Mouse (Mus musculus) midbrain, embryonic 11.5 days (tissue): Measurements from ENCODE around the gene Wnt7b. TPM values are rescaled to one million over a fixed set of nuclear protein-coding genes. Genes with fewer than 3 reads are reported as not detected.
A peak's percentile ranks its signal among the peaks of the same experiment; 100 is the strongest.

Experiments
- ATAC-seq: fragments of 200-750 bp; cut with Nextera tagmentation; 2 replicates; pipeline ENCODE4 v1.8.0; 2017; ENCODE audit warnings: moderate TSS enrichment, moderate library complexity; ENCODE audit not compliant: low FRiP score
- DNase-seq: peaks from one replicate; pipeline ENCODE4 v3.0.0; 2015; ENCODE audit warnings: low spot score; ENCODE audit errors: missing footprints
- H3K27ac ChIP-seq: fragments of 300-500 bp; sonication (generic); 2 replicates; pipeline ENCODE4 v1.5.1; 2014; ENCODE audit warnings: low read depth, low read length
- H3K27me3 ChIP-seq: fragments of 300-500 bp; sonication (generic); 2 replicates; pipeline ENCODE4 v1.6.1; 2014; ENCODE audit warnings: mild to moderate bottlenecking, low read length, moderate library complexity, mixed read lengths; ENCODE audit not compliant: control insufficient read depth, insufficient read depth
- H3K36me3 ChIP-seq: fragments of 300-500 bp; sonication (generic); 2 replicates; pipeline ENCODE4 v1.6.1; 2014; ENCODE audit warnings: mild to moderate bottlenecking, low read length, moderate library complexity, mixed read lengths; ENCODE audit not compliant: control insufficient read depth, insufficient read depth
- H3K4me1 ChIP-seq: fragments of 300-500 bp; sonication (generic); 2 replicates; pipeline ENCODE4 v1.6.1; 2014; ENCODE audit warnings: low read length; ENCODE audit not compliant: control insufficient read depth, insufficient read depth
- H3K4me2 ChIP-seq: fragments of 300-500 bp; sonication (generic); 2 replicates; pipeline ENCODE4 v1.6.1; 2014; ENCODE audit warnings: mild to moderate bottlenecking, moderate library complexity
- H3K4me3 ChIP-seq: fragments of 300-500 bp; sonication (generic); 2 replicates; pipeline ENCODE4 v1.5.1; 2014; ENCODE audit warnings: low read depth, low read length
- H3K9ac ChIP-seq: fragments of 300-500 bp; sonication (generic); 2 replicates; pipeline ENCODE4 v1.6.1; 2014; ENCODE audit warnings: low read length
- H3K9me3 ChIP-seq: fragments of 300-500 bp; sonication (generic); 2 replicates; pipeline ENCODE4 v1.6.1; 2016; ENCODE audit warnings: low read length; ENCODE audit not compliant: control insufficient read depth
- WGBS: fragments of 180-500 bp; shearing (Covaris S2); extraction: QIAGEN DNeasy Blood & Tissue Kit; methylation state at CpG from one replicate; pipeline ENCODE4 v1.1.7; 2014; 5-methylcytosine and 5-hydroxymethylcytosine counted together
- polyA plus RNA-seq: library from polyadenylated mRNA; unstranded; fragments of >200 nt; fragmentation: Nextera tagmentation; extraction: Ambion mirVana; gene quantifications from 2 replicates; pipeline ENCODE4 v1.2.1, GENCODE M21; 2014

Gene Wnt7b
- polyA plus RNA-seq, 1 experiment from 2014 or later, result 44.3 TPM

GRCm38 (mm10) chr15:85592674-85593073, 10.4 kb upstream of the Wnt7b start:
- no peak overlapping the region for H3K27ac ChIP-seq
- H3K9ac ChIP-seq, result no peak overlapping the region
- DNase-seq (no peak), ATAC-seq (no peak)
- no peak overlapping the region for H3K4me2 ChIP-seq
- no peaks in the 10 kb centered on the region; the same call in 1 of the 2 replicates for H3K27me3 ChIP-seq
- H3K4me3 ChIP-seq, result no peak overlapping the region
- no peaks in the 10 kb centered on the region for H3K36me3 ChIP-seq
- no peaks in the 10 kb centered on the region for H3K9me3 ChIP-seq
- WGBS, result 86% methylated on average over 4 of the region's 4 CpGs
- H3K4me1 ChIP-seq, result no peaks in the 10 kb centered on the region

- no peak overlapping the region for H3K4me2 ChIP-seq
- no peak overlapping the region for H3K4me3 ChIP-seq
- DNase-seq (no peak), ATAC-seq (no peak)
- no peaks in the 10 kb centered on the region for H3K36me3 ChIP-seq
- H3K9me3 ChIP-seq, result no peaks in the 10 kb centered on the region
- no peak overlapping the region for H3K27ac ChIP-seq
- whole genome bisulfite sequencing, result 86% methylated on average over 10 of the region's 10 CpGs
- H3K27me3 ChIP-seq, result no peaks in the 10 kb centered on the region; the same call in 1 of the 2 replicates
- no peak overlapping the region for H3K9ac ChIP-seq
- H3K4me1 ChIP-seq, result no peaks in the 10 kb centered on the region
These were observed 8.6 kb upstream of the Wnt7b start for GRCm38 (mm10) chr15:85590831-85591230.

GRCm38 (mm10) chr15:85583504-85583903, 1.2 kb upstream of the Wnt7b start:
- no peak overlapping the region for H3K4me3 ChIP-seq
- WGBS, result 3% methylated on average over 11 of the region's 11 CpGs
- H3K4me2 ChIP-seq, result no peak overlapping the region
- H3K9ac ChIP-seq, result no peak overlapping the region
- H3K27ac ChIP-seq, result no peak overlapping the region
- ATAC-seq (peak; percentile 70), DNase-seq (peak; percentile 99)
- H3K27me3 ChIP-seq, result peaks cover 56% of the 10 kb centered on the region
- no peaks in the 10 kb centered on the region for H3K9me3 ChIP-seq
- peaks cover 26% of the 10 kb centered on the region for H3K4me1 ChIP-seq
- no peaks in the 10 kb centered on the region for H3K36me3 ChIP-seq

GRCm38 (mm10) chr15:85583024-85583423, 751 bp upstream of the Wnt7b start:
- H3K9ac ChIP-seq, result no peak overlapping the region
- DNase-seq (peak; percentile 98), ATAC-seq (peak; percentile 71)
- H3K4me1 ChIP-seq, result peaks cover 28% of the 10 kb centered on the region
- H3K36me3 ChIP-seq, result no peaks in the 10 kb centered on the region
- H3K27me3 ChIP-seq, result peaks cover 61% of the 10 kb centered on the region
- peak overlapping the region; percentile 78; the same call in 1 of the 2 replicates for H3K4me2 ChIP-seq
- H3K4me3 ChIP-seq, result 0 out of 2 replicates have a peak overlapping the region, but pooled peaks have one; percentile 69
- no peak overlapping the region for H3K27ac ChIP-seq
- no peaks in the 10 kb centered on the region for H3K9me3 ChIP-seq
- 0% methylated on average over 8 of the region's 8 CpGs for WGBS

GRCm38 (mm10) chr15:85581563-85582064, 659 bp downstream of the Wnt7b start:
- peak; percentile 91 for DNase-seq

GRCm38 (mm10) chr15:85580934-85581562, 1.2 kb downstream of the Wnt7b start:
- no peaks in the 10 kb centered on the region for H3K36me3 ChIP-seq
- DNase-seq (peak; percentile 95), ATAC-seq (0 out of 2 replicates have a peak, but pooled peaks have one; percentile 1)
- peak overlapping the region; percentile 44; the same call in 1 of the 2 replicates for H3K27ac ChIP-seq
- no peaks in the 10 kb centered on the region for H3K9me3 ChIP-seq
- under 1% methylated on average over 41 of the region's 66 CpGs for WGBS
- H3K9ac ChIP-seq, result peak overlapping the region; percentile 80
- H3K4me2 ChIP-seq, result peak overlapping the region; percentile 78
- peaks cover 80% of the 10 kb centered on the region for H3K27me3 ChIP-seq
- peaks cover 46% of the 10 kb centered on the region for H3K4me1 ChIP-seq
- peak overlapping the region; percentile 69 for H3K4me3 ChIP-seq

More at GRCm38 (mm10) chr15:85581563-85582064, 659 bp downstream of the Wnt7b start:
- ATAC-seq, result peak; percentile 30; the same call in 1 of the 2 replicates
- Histone ChIP-seq H3K27ac (no peak overlapping the region), H3K4me3 (peak overlapping the region; percentile 69), H3K9ac (peak overlapping the region; percentile 80), H3K9me3 (no peaks in the 10 kb centered on the region), H3K36me3 (no peaks in the 10 kb centered on the region), H3K4me2 (peak overlapping the region; percentile 78), H3K4me1 (peaks cover 40% of the 10 kb centered on the region), H3K27me3 (peaks cover 75% of the 10 kb centered on the region)
- WGBS, result 1% methylated on average over 33 of the region's 67 CpGs

- Histone ChIP-seq H3K4me2 (peak overlapping the region; percentile 78), H3K9me3 (no peaks in the 10 kb centered on the region), H3K27ac (peak overlapping the region; percentile 44; the same call in 1 of the 2 replicates), H3K4me3 (peak overlapping the region; percentile 69), H3K27me3 (peaks cover 84% of the 10 kb centered on the region), H3K9ac (peak overlapping the region; percentile 80), H3K4me1 (peaks cover 51% of the 10 kb centered on the region), H3K36me3 (no peaks in the 10 kb centered on the region)
- ATAC-seq (no peak), DNase-seq (peak; percentile 92)
- WGBS, result under 1% methylated on average over 47 of the region's 47 CpGs
These were observed 1.8 kb downstream of the Wnt7b start for GRCm38 (mm10) chr15:85580483-85580882.

GRCm38 (mm10) chr15:85577583-85578460, 4.5 kb downstream of the Wnt7b start:
- WGBS, result 2% methylated on average over 52 of the region's 54 CpGs
- Histone ChIP-seq H3K4me2 (peak overlapping the region; percentile 78), H3K9me3 (no peaks in the 10 kb centered on the region), H3K27ac (no peak overlapping the region), H3K36me3 (no peaks in the 10 kb centered on the region), H3K4me3 (peak overlapping the region; percentile 69), H3K27me3 (peaks cover 92% of the 10 kb centered on the region), H3K9ac (peak overlapping the region; percentile 76), H3K4me1 (peaks cover 67% of the 10 kb centered on the region)
- no peak for ATAC-seq
- DNase-seq, result peak; percentile 95
